Mouse (Mus musculus) liver, adult (tissue): ENCODE results near the gene Fam19a4.

Experiments
- GATA4 ChIP-seq: IDR thresholded peaks from 2 replicates; pipeline ENCODE4 v1.6.1; 2014; ENCODE audit warnings: mild to moderate bottlenecking, low read length; ENCODE audit not compliant: insufficient replicate concordance

The Fam19a4 gene

GRCm38 (mm10) chr6:97016018-97016417, 44.2 kb downstream of the Fam19a4 start:
- TF ChIP-seq GATA4: no peak

GRCm38 (mm10) chr6:97006513-97007094, 53.6 kb downstream of the Fam19a4 start:
- no peak for TF ChIP-seq GATA4

- TF ChIP-seq GATA4: no peak
These were observed 55.2 kb downstream of the Fam19a4 start for GRCm38 (mm10) chr6:97005038-97005437.

- TF ChIP-seq GATA4: no peak
These were observed 64.6 kb downstream of the Fam19a4 start for GRCm38 (mm10) chr6:96995556-96996159.

- TF ChIP-seq GATA4: no peak
These were observed 68.5 kb downstream of the Fam19a4 start for GRCm38 (mm10) chr6:96991741-96992140.

- no peak for TF ChIP-seq GATA4
These were observed 82.7 kb downstream of the Fam19a4 start for GRCm38 (mm10) chr6:96977537-96977936.

- no peak for TF ChIP-seq GATA4
These were observed 115.4 kb downstream of the Fam19a4 start for GRCm38 (mm10) chr6:96944796-96945195.

GRCm38 (mm10) chr6:96935776-96936175, 124.4 kb downstream of the Fam19a4 start:
- no peak for TF ChIP-seq GATA4

- no peak for TF ChIP-seq GATA4
These were observed 151.1 kb downstream of the Fam19a4 start for GRCm38 (mm10) chr6:96909061-96909480.

GRCm38 (mm10) chr6:96853065-96853464, 207.1 kb downstream of the Fam19a4 start:
- no peak for TF ChIP-seq GATA4

GRCm38 (mm10) chr6:96843944-96844343, 216.3 kb downstream of the Fam19a4 start:
- TF ChIP-seq GATA4: no peak

- TF ChIP-seq GATA4: no peak
These were observed 219.6 kb downstream of the Fam19a4 start for GRCm38 (mm10) chr6:96840634-96841033.

GRCm38 (mm10) chr6:96826626-96827025, 233.6 kb downstream of the Fam19a4 start:
- no peak for TF ChIP-seq GATA4

GRCm38 (mm10) chr6:96802981-96803380, 257.2 kb downstream of the Fam19a4 start:
- no peak for TF ChIP-seq GATA4

- no peak for TF ChIP-seq GATA4
These were observed 261.5 kb downstream of the Fam19a4 start for GRCm38 (mm10) chr6:96798746-96799145.

GRCm38 (mm10) chr6:96797451-96797850, 262.8 kb downstream of the Fam19a4 start:
- no peak for TF ChIP-seq GATA4
